Mouse (Mus musculus) limb, embryonic 11.5 days (tissue): ENCODE data around the gene Rad9a. TPM values are rescaled to one million over a fixed set of nuclear protein-coding genes. Genes with fewer than 3 reads are reported as not detected.

Experiments used
- ATAC-seq: fragments of 200-750 bp; cut with Nextera tagmentation; 2 replicates; pipeline ENCODE4 v1.8.0; 2017; ENCODE audit warnings: low read depth; ENCODE audit not compliant: insufficient number of reproducible peaks, low FRiP score, low TSS enrichment
- DNase-seq: peaks from one replicate; pipeline ENCODE4 v3.0.0-alpha.2; 2015; ENCODE audit warnings: low spot score
- H3K27ac ChIP-seq: fragments of 300-500 bp; sonication (generic); replicated peaks from 2 replicates; pipeline ENCODE4 v1.5.1; 2014; ENCODE audit warnings: low read depth, mild to moderate bottlenecking, low read length
- H3K27me3 ChIP-seq: fragments of 300-500 bp; sonication (generic); 2 replicates; pipeline ENCODE4 v1.6.1; 2014; ENCODE audit warnings: mild to moderate bottlenecking, low read length, mixed read lengths; ENCODE audit not compliant: control insufficient read depth, insufficient read depth
- H3K36me3 ChIP-seq: fragments of 300-500 bp; sonication (generic); 2 replicates; pipeline ENCODE4 v1.6.1; 2014; ENCODE audit warnings: mild to moderate bottlenecking, low read length, moderate library complexity, mixed read lengths; ENCODE audit not compliant: control insufficient read depth, insufficient read depth
- H3K4me1 ChIP-seq: fragments of 300-500 bp; sonication (generic); 2 replicates; pipeline ENCODE4 v1.6.1; 2014; ENCODE audit warnings: low read length, mixed read lengths; ENCODE audit not compliant: control insufficient read depth, insufficient read depth
- H3K4me2 ChIP-seq: fragments of 300-500 bp; sonication (generic); 2 replicates; pipeline ENCODE4 v1.6.1; 2014; ENCODE audit warnings: low read depth, mild to moderate bottlenecking, moderate library complexity; ENCODE audit not compliant: severe bottlenecking
- H3K4me3 ChIP-seq: fragments of 300-500 bp; sonication (generic); 2 replicates; pipeline ENCODE4 v1.5.1; 2014; ENCODE audit warnings: low read depth, low read length
- H3K9ac ChIP-seq: fragments of 300-500 bp; sonication (generic); 2 replicates; pipeline ENCODE4 v1.6.1; 2014; ENCODE audit warnings: mild to moderate bottlenecking, low read length
- H3K9me3 ChIP-seq: fragments of 300-500 bp; sonication (generic); 2 replicates; pipeline ENCODE4 v1.6.1; 2016; ENCODE audit warnings: low read length; ENCODE audit not compliant: control insufficient read depth
- WGBS: fragments of 180-500 bp; shearing (Covaris S2); extraction: QIAGEN DNeasy Blood & Tissue Kit; methylation state at CpG from one replicate; pipeline ENCODE4 v1.1.7; 2014; 5-methylcytosine and 5-hydroxymethylcytosine counted together
- polyA plus RNA-seq: library from polyadenylated mRNA; unstranded; fragments of >200 nt; fragmentation: Nextera tagmentation; extraction: Ambion mirVana; gene quantifications from 2 replicates; pipeline ENCODE4 v1.2.1, GENCODE M21; 2014

Rad9a gene
- polyA plus RNA-seq, 1 experiment from 2014 or later, result 52.5 TPM

DNA sequence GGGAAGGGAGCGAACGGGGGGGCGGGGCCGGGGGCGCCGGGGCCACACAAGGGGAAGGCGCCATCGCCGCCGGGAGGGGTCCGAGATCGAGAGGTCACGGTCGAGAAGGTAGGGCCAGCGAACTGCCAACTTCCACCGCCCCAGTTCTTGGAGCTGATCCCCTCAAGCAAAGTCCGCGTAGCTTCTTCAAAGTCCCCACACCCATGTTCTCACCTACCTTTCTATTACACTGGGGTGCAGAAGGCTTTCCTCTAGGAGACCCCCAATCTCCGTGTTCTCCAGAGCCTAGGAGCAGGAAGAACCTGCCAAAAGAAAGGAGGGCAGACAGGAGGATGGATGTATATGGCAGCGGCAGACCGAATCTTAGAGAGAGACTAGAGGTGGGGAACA, 14.0 kb upstream of the Rad9a start:
- H3K36me3 ChIP-seq, result no peaks in the 10 kb centered on the region
- no peaks in the 10 kb centered on the region for H3K9me3 ChIP-seq
- 2% methylated on average over 17 of the region's 21 CpGs for WGBS
- ATAC-seq (no peak), DNase-seq (no peak)
- no peaks in the 10 kb centered on the region for H3K27me3 ChIP-seq
- peak overlapping the region; percentile 84 for H3K4me3 ChIP-seq
- H3K27ac ChIP-seq, result peak overlapping the region; percentile 92; the same call in 1 of the 2 replicates
- peaks cover 57% of the 10 kb centered on the region for H3K4me1 ChIP-seq
- peak overlapping the region; percentile 94 for H3K9ac ChIP-seq
- H3K4me2 ChIP-seq, result peak overlapping the region; percentile 86

DNA sequence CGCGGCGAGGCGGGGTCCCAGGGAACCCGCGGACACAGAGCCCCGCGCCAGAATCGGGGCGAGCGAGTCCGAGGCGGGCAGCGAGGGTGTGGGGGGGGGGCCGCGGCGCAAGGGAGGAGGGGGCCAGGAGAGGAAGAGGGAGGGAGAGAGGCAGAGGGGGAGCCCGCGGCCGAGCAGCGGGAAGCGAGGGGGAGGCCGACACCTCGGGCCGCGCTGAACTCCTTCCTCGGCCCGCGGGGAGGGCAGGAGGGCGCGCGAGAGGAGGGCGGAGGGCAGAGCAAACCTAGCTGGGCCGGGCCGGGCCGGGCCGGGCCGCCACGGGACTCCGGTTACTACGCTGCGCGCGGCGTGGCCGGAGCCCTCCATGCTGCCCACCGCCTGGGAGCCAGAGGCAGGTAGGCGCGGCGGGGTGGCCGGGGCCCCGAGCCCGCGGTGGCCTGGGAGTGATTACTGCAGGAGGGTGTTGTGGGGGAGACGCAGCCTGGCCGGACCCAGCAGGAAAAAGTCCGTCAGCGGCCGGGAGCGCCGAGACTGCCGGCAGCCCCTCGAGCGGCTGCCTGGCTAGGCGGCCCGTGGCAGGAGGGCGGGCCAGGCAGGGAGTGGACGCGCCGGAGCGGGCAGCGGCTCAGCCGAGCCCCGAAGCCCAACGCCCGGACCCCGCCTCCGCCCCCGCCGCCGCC, 13.4 kb upstream of the Rad9a start:
- Histone ChIP-seq H3K36me3 (no peaks in the 10 kb centered on the region), H3K9ac (peak overlapping the region; percentile 94), H3K27me3 (no peaks in the 10 kb centered on the region), H3K4me1 (peaks cover 57% of the 10 kb centered on the region), H3K4me2 (peak overlapping the region; percentile 86), H3K9me3 (no peaks in the 10 kb centered on the region), H3K27ac (peak overlapping the region; percentile 92), H3K4me3 (peak overlapping the region; percentile 84)
- peak; percentile 66 for DNase-seq
- WGBS, result under 1% methylated on average over 59 of the region's 81 CpGs
- 0 out of 2 replicates have a peak, but pooled peaks have one; percentile 8 for ATAC-seq

DNA sequence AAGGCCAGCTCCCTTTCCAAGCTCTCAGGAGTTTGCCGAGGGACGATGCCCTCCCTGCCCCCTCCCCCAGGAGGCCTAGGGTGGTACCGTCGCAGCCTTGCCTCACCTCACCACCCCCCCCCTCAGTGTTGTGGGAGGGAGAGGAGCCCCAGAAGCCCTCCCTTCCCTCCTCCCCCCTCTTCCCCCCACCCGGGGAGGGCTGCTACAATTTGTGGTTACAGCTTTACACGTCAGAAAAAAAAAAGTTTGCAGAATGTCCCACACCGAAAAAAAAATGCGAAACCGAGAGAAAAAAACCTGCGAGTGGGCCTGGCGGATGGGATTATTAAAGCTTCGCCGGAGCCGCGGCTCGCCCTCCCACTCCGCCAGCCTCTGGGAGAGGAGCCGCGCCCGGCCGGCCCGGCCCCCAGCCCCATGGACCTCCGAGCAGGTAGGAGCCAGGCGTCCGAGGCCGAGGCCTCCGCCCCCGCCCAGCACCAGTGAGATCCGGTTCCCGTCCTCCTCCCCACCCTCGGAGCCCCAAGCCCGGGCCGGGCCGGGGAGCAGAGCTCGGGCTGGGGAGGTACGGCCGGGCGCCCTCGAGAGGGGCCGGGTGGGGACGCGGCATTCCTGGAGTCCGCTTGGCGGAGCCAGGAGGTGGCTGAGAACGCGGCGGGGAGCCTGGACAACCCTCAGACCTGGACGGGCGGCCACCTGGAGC, 12.8 kb upstream of the Rad9a start, which contains the start of the genes Clcf1 and AC109138.7:
Clcf1 (plus strand) TSS at position 168 of the 700 bp plus-strand sequence.
AC109138.7 (plus strand) TSS at position 287 of the 700 bp plus-strand sequence.
- DNase-seq (peak; percentile 78), ATAC-seq (peak; percentile 31; the same call in 1 of the 2 replicates)
- H3K36me3 ChIP-seq, result no peaks in the 10 kb centered on the region
- peak within 1 kb of the TSS; percentile 86 for H3K4me2 ChIP-seq
- H3K4me3 ChIP-seq, result peak within 1 kb of the TSS; percentile 84
- 0% methylated on average over 49 of the region's 49 CpGs for WGBS
- H3K9me3 ChIP-seq, result no peaks in the 10 kb centered on the region
- peak within 1 kb of the TSS; percentile 92 for H3K27ac ChIP-seq
- H3K4me1 ChIP-seq, result peaks cover 57% of the 10 kb centered on the region
- H3K27me3 ChIP-seq, result no peaks in the 10 kb centered on the region
- peak within 1 kb of the TSS; percentile 94 for H3K9ac ChIP-seq

DNA sequence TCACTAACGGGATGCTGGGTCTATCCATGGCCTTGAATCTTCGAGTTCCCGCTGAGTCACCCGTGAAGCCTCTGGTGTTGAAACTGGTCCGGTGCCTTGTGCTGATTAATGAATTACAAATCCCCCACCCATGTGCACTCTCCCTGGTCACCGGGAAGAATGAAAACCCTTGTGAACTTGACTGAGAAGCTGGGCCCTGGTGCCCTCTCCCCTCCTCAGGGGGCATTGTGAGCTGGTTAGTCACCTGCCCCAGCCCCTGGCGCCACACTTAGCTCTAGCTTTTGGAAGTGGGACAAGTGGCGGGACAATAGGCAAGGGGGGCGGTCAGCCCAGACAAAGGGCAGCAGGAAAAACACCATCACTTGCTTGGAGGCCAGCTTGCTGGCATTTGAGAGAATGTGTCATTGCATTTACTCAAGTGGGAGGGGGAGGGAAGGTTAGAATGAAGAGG, 12.1 kb upstream of the Rad9a start:
- Histone ChIP-seq H3K9me3 (no peaks in the 10 kb centered on the region), H3K4me3 (peak overlapping the region; percentile 84), H3K4me1 (peaks cover 57% of the 10 kb centered on the region), H3K27me3 (no peaks in the 10 kb centered on the region), H3K36me3 (no peaks in the 10 kb centered on the region), H3K27ac (peak overlapping the region; percentile 92), H3K4me2 (peak overlapping the region; percentile 86), H3K9ac (peak overlapping the region; percentile 94)
- 4% methylated on average over 9 of the region's 9 CpGs for WGBS
- no peak for DNase-seq
- no peak for ATAC-seq

DNA sequence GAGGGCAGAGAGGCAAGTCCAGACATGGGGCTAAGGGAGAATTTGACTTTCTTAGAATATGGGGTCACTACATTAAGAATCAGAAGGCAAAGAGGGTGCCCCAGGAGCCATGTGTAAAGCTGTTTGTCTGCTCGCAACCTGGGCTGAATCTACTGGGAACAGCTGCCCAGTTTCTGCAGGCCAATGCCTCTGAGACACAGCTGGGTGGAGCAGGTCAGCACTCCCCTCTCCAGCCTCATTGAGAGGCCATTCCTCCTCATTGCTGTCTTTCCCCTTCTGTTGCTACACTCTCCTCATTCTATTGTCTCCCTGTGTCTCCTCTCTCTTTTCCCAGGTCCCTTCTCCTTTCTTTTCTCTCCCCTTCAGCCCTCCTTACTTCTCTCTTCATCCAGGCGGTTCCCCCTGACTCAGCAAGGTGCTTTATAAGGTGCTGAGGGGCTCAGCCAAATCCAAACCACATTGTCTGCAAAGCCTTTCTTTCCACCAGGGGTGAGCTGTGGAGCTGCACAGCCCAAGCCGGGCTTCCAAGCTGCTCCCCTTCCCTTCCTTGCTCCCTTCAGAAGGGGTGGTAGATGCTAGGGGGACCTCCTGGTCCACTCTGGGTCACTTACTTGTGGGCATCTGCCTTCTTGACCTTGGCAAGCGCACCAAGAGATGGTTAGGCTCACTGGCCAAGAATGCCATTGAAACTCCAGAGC, 10.6 kb upstream of the Rad9a start:
- Histone ChIP-seq H3K27me3 (no peaks in the 10 kb centered on the region), H3K27ac (peak overlapping the region; percentile 92), H3K4me2 (peak overlapping the region; percentile 26; the same call in 1 of the 2 replicates), H3K4me1 (peaks cover 42% of the 10 kb centered on the region), H3K9me3 (no peaks in the 10 kb centered on the region), H3K36me3 (no peaks in the 10 kb centered on the region), H3K4me3 (no peak overlapping the region), H3K9ac (peak overlapping the region; percentile 44; the same call in 1 of the 2 replicates)
- peak; percentile 51 for DNase-seq
- no peak for ATAC-seq
- WGBS, result 8% methylated on average over 4 of the region's 4 CpGs

DNA sequence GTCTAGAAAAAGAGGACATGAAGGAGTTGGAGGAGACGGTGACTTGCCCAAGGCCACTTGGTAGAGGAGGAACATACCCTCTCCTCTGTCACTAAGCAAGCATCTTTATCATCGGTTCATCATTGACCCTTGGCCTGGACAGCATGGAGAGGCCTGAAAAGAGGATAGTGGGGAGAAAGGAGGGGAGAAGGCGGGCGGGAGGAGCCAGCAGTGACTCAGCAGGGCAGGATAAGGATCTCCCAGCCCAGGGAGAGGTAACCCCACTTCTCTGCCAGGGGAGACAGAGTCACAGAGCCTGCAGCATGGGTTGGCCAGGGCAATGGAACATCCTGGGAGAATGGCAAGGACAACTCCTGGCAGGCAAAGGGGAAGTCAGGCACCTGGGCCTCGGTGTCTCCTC, 7.1 kb upstream of the Rad9a start:
- Histone ChIP-seq H3K9me3 (no peaks in the 10 kb centered on the region), H3K4me2 (no peak overlapping the region), H3K36me3 (no peaks in the 10 kb centered on the region), H3K9ac (no peak overlapping the region), H3K27me3 (no peaks in the 10 kb centered on the region), H3K27ac (no peak overlapping the region), H3K4me3 (no peak overlapping the region), H3K4me1 (peaks cover 22% of the 10 kb centered on the region)
- DNase-seq, result no peak
- WGBS, result 78% methylated on average over 5 of the region's 5 CpGs
- ATAC-seq, result no peak

DNA sequence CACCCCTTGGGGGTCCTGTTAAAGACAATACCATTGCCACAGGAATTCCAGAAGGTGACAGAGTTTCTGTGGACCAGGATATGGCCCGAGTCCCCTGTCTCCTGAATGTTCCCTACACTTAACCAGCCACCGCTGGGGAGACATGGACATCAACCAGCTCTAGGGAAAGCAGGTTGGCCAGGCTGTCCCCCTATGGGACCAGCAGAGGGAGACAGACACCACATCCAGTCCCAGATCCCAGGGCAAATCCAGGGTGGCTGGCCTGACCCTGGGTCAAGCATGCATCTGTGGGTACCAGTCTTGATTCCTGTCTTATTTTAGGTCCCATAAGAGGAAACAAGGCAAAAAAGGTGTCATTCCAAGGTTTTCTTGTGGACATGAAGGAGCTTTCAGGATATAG, 5.5 kb upstream of the Rad9a start:
- H3K9me3 ChIP-seq, result no peaks in the 10 kb centered on the region
- H3K4me1 ChIP-seq, result peaks cover 11% of the 10 kb centered on the region
- H3K9ac ChIP-seq, result no peak overlapping the region
- WGBS, result 3% methylated on average over 2 of the region's 2 CpGs
- 0 out of 2 replicates have a peak, but pooled peaks cover 2% of the 10 kb centered on the region for H3K27me3 ChIP-seq
- DNase-seq, result peak; percentile 87
- ATAC-seq, result no peak
- H3K4me2 ChIP-seq, result no peak overlapping the region
- no peak overlapping the region for H3K4me3 ChIP-seq
- no peaks in the 10 kb centered on the region for H3K36me3 ChIP-seq
- no peak overlapping the region for H3K27ac ChIP-seq

DNA sequence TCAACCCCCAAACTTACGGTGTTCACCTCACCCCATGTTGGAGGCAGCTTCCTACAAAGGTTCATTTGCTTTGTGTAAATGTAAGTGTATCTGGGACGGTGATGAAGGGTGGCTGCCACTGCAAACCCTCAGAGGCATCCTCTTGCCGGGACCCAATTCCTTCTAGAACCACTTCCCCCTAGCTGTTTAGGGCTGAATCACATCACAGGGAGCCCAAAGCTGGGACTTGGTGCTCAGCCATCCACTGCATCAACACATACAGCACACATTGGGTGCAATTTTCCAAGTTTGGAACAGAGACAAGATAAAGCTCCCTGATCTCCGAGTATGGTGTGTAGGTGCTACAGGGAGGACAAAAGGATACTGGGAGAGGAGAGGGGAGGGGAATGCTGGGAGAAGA, 3.4 kb upstream of the Rad9a start:
- no peaks in the 10 kb centered on the region for H3K36me3 ChIP-seq
- H3K9ac ChIP-seq, result no peak overlapping the region
- no peak overlapping the region for H3K4me2 ChIP-seq
- H3K27ac ChIP-seq, result no peak overlapping the region
- 0 out of 2 replicates have a peak, but pooled peaks cover 2% of the 10 kb centered on the region for H3K27me3 ChIP-seq
- H3K4me1 ChIP-seq, result peaks cover 14% of the 10 kb centered on the region
- no peak for ATAC-seq
- H3K9me3 ChIP-seq, result no peaks in the 10 kb centered on the region
- no peak for DNase-seq
- H3K4me3 ChIP-seq, result no peak overlapping the region
- WGBS, result 58% methylated on average over 4 of the region's 4 CpGs
